Mouse (Mus musculus) cortical plate, adult 2 months (tissue): ENCODE results near the gene Tsga10ip. TPM values are rescaled to one million over a fixed set of nuclear protein-coding genes. Genes with fewer than 3 reads are reported as not detected.

Experiments
- H3K27ac ChIP-seq: fragments of 200-500 bp; 2 replicates; pipeline ENCODE4 v1.5.1; 2012; ENCODE audit warnings: low read length, control low read depth, inconsistent platforms; ENCODE audit not compliant: insufficient read depth
- H3K4me1 ChIP-seq: fragments of 200-500 bp; 2 replicates; pipeline ENCODE4 v1.6.1; 2011; ENCODE audit warnings: low read length; ENCODE audit not compliant: control insufficient read depth, insufficient read depth
- H3K4me3 ChIP-seq: fragments of 200-500 bp; 2 replicates; pipeline ENCODE4 v1.5.1; 2011; ENCODE audit warnings: mild to moderate bottlenecking, low read length, control low read depth; ENCODE audit not compliant: insufficient read depth
- CTCF ChIP-seq: fragments of 200-500 bp; IDR thresholded peaks from 2 replicates; pipeline ENCODE4 v1.5.1; 2011; ENCODE audit warnings: mild to moderate bottlenecking, control low read depth, low read length; ENCODE audit not compliant: insufficient read depth; ENCODE audit errors: extremely low read depth
- POLR2A ChIP-seq: fragments of 200-500 bp; IDR thresholded peaks from 2 replicates; pipeline ENCODE4 v1.6.1; 2011; ENCODE audit warnings: mild to moderate bottlenecking, low read length, control low read depth; ENCODE audit not compliant: insufficient read depth; ENCODE audit errors: extremely low read depth
- polyA plus RNA-seq: library from polyadenylated mRNA; depleted of rRNA; stranded (reverse); fragments of >200 nt; gene quantifications from 2 replicates; pipeline ENCODE4 v1.2.3, GENCODE M21; 2012

The Tsga10ip gene
- polyA plus RNA-seq, 1 experiment: not detected

DNA sequence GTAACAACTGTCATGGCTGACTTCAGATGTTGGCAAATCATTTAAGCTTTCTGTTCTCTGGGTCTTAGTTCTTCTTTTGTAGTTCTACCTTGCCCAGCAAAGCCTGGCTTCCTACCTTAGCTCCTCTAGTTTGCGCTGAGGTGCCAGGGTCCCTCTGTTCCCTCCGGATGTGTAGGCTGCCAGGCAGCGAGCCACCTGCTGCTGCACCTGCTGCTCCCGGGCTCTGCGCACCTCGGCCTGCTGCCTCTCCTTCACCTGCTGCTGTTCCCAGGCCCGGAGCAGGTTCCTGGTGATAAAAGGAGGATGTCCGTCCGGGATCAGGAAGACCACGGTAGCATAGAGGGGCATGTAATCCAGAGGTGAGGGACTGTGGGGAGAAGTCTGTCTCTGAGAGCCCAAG is 8.2 kb downstream of the Tsga10ip start:
- no peak for TF ChIP-seq CTCF
- TF ChIP-seq POLR2A: no peak
- H3K4me3 ChIP-seq: no peak overlapping the region
- peaks cover 2% of the 10 kb centered on the region for H3K4me1 ChIP-seq
- no peak overlapping the region for H3K27ac ChIP-seq

DNA sequence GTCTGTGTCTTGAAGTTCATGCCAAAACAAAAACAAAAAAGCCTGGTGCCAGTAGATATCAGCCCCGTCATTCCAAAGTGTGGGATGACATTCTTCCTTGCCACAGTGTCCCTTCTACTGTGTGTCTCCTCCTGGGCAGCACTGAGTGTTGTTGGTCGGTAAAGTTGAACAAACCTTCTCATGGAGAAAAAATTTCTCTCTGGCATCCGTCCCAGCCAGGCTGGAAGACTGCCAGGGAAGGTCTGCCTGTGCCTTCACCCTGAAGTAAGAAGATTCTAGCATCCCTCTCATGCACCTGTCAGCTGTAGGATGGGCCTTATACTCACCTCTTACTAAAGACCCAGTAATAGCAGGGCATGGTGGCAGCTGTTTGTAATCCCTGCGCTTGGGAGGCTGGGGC is 9.4 kb downstream of the Tsga10ip start:
- no peak overlapping the region for H3K4me3 ChIP-seq
- TF ChIP-seq POLR2A (no peak), CTCF (no peak)
- H3K4me1 ChIP-seq: peaks cover 2% of the 10 kb centered on the region
- no peak overlapping the region for H3K27ac ChIP-seq

DNA sequence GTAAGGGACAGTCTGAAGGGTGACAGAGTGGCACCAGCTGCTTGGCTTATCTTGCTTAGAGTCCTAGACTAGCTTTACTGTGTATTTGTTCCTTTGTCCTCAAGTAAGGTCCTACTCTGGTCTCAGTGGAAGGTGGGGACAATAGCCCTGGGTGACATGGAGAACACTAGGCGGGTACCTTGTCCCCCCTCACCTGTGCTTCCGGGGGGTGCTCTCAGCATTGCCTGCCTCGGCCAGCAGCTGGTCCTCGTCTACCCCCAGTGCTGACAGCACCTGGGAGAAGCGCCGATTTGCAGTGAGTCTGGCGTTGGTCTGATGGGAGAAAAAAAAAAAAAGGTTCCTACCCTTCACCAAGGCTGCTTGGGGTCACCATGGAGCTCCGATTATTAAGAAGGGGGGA is 11.9 kb downstream of the Tsga10ip start:
- no peak overlapping the region for H3K4me3 ChIP-seq
- TF ChIP-seq POLR2A (no peak), CTCF (no peak)
- H3K4me1 ChIP-seq: peaks cover 3% of the 10 kb centered on the region
- no peak overlapping the region for H3K27ac ChIP-seq

DNA sequence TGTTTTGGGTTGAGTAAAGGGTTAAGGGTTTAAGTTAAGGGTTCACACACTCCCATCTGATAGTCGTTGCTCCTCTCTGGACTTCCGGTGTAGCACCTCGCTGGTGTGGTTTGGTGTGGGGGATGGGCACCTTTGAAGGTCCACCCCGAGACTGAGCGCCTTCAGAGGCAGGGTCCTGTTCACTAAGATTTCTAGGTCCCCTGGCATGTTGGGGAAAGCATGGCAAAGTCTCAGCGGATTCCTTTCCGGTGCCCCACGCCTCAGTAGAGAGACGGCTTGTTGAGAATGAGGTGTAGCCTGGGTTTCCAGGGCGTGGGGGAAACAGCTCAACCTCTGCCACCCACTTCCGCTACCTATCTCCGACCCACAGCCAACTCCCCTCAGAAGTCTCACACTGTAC is 12.7 kb downstream of the Tsga10ip start:
- Histone ChIP-seq H3K27ac (no peak overlapping the region), H3K4me3 (peak overlapping the region; percentile 98), H3K4me1 (peaks cover 3% of the 10 kb centered on the region)
- no peak for TF ChIP-seq CTCF
- no peak for TF ChIP-seq POLR2A

DNA sequence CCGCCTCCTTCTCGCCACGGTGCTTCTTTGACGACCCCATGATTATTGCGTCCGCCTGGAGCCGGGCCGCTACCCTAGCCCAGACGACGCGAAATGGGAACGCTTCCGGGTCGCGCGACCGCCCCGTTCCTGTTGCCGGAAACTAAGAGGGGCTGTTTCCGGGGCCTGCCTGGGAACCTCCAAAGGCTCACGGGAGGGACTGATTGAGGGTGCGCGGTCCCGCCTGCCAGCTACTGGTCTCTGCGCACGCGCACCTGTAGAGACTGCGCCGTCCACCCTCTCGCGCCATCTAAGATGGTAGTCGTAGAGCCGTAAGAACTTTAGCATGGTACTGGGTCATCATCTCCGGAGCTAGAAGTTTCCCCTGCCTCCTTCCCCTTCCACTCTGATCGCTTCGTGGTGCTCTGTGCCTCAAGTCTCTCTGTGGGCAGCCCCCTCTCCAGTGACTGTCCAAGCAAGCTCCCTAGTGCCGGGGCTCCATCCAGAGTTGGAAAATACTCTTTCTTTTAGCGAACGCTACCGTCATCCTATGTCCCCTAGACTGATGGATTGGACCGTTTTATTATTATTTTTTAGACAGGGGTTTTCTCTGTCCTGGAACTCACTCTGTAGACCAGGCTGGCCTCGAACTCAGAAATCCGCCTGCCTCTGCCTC is 13.6 kb downstream of the Tsga10ip start, which contains the start of gene Sart1:
Sart1 (minus strand) TSS at position 116 of the 655 bp plus-strand sequence.
- no peak for TF ChIP-seq CTCF
- TF ChIP-seq POLR2A: peak; percentile 92
- Histone ChIP-seq H3K4me3 (peak within 1 kb of the TSS; percentile 98), H3K4me1 (peaks cover 3% of the 10 kb centered on the region), H3K27ac (peak within 1 kb of the TSS; percentile 89)

DNA sequence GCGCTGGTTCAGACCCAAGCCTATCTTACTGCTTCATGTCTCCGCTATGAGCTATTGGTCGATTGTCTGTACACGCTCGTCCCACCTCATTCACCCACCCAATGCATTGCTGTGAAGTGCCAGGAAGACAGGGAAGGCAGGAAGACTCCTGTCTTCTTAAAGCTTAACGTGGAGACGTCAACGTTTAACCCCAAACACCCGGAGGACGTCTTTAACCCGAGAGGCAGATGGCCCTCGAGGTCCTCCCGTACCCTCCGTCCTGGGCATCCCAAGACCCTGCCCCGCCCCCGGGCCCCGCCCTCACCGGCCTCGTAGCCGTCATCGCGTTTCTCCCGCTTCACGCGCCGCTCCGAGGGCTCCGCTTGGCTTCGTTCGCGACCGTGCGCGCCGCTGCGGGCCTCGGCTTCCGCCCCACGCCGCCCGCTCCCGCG is 14.3 kb downstream of the Tsga10ip start:
- peaks cover 3% of the 10 kb centered on the region for H3K4me1 ChIP-seq
- no peak for TF ChIP-seq CTCF
- no peak for TF ChIP-seq POLR2A
- peak overlapping the region; percentile 82 for H3K27ac ChIP-seq
- H3K4me3 ChIP-seq: peak overlapping the region; percentile 98

DNA sequence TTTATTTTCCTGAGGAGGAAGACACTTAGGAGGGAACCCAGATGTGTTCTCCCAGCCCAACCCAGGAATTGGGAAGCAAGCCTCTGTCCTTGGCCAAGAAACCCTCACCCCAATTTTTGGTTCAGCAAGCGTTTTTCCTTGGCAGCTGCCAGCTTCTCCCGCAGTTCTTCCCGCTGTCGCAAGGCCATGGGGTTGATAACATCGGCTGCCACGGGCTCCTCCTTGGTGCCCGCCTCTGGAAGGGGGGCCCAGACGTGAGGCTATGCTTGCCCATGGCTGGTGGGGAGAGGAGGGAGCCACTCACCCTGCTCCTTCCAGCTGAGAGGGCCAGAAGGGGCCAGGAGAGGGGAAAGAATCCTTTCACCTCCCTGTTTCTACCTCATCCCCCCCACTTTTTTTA is 17.6 kb downstream of the Tsga10ip start:
- no peak overlapping the region for H3K27ac ChIP-seq
- H3K4me1 ChIP-seq: peaks cover 3% of the 10 kb centered on the region
- TF ChIP-seq POLR2A (no peak), CTCF (no peak)
- H3K4me3 ChIP-seq: no peak overlapping the region

DNA sequence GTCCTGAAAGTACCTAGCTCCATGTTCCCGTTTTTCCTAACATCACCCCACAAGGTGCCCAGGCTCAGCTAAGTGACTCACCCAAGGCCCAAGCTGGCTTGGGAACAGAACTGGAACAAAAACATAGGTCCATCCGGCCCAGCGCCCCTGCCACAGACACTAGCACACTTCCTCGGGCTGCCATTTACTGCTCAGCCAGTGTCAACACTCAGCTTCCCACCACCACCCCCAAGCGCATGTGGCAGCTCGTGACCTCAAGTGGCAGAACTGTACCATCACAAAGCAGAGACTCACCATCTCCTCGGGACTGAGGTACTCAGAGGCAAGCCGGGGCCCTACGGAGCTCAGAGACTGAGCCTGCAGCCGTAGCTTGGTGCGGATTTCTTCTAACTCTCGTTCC is 19.0 kb downstream of the Tsga10ip start:
- Histone ChIP-seq H3K27ac (no peak overlapping the region), H3K4me1 (peaks cover 1% of the 10 kb centered on the region; the same call in 1 of the 2 replicates), H3K4me3 (no peak overlapping the region)
- TF ChIP-seq CTCF (no peak), POLR2A (no peak)

DNA sequence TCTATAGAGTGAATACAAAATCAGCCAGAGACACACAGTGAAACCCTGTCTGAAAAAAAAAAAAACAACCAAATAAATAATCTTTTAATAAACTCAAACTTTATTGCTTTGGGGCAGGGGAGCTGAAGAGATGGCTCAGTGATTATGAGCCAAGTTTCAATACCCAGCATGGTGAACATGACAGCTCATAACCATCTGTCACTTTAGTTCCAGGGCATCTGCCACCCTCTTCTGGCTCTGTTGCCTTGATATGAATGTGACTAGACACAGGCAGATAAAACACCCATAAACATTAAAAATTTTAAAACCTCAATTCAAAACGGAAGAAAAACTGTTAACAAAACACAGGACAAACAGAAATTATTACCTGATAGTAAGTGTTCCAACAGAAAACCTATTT is 24.9 kb downstream of the Tsga10ip start:
- no peak for TF ChIP-seq POLR2A
- TF ChIP-seq CTCF: no peak
- H3K27ac ChIP-seq: no peak overlapping the region
- H3K4me3 ChIP-seq: no peak overlapping the region
- no peaks in the 10 kb centered on the region for H3K4me1 ChIP-seq

DNA sequence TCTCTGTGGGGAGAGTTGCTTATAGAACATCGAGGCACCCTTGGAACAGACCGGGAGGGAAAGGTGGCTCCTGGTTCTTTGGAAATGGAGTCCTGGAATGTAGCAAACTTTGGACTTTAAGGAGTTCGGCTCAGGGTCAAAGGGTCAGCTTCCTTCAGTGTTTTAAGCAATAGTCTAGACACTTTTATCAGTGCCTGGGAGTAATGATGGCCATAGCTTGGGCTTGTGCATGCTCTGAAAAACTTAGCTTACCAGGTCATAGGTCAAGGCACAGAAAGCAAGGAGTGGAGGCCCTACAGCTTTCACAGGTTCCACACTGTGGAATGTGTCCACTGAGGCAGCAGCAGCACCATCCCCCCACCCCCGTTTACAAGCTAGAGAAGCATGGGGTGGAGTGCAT is 27.6 kb downstream of the Tsga10ip start:
- H3K4me3 ChIP-seq: no peak overlapping the region
- TF ChIP-seq CTCF: no peak
- no peak for TF ChIP-seq POLR2A
- no peak overlapping the region for H3K27ac ChIP-seq
- H3K4me1 ChIP-seq: no peaks in the 10 kb centered on the region

DNA sequence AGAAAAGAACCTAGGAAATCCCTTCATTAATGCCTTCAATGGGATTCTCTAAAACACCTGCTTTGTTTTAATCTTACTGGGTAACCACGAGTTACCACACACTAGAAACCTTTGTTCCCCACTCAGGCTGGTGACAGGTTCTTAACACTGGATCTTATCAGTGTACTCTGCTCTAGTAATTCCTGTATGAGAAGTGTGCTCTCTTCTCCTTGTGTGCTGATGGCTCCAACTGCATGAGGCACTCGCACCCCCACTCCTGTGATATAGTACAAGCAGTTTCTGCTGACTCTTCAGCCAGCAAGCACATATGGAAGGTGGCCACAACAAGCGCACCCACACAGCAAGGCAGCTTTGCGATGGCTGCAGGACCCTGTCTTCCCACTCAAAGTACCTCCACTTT is 28.1 kb downstream of the Tsga10ip start:
- H3K27ac ChIP-seq: no peak overlapping the region
- no peaks in the 10 kb centered on the region for H3K4me1 ChIP-seq
- TF ChIP-seq CTCF (no peak), POLR2A (no peak)
- H3K4me3 ChIP-seq: no peak overlapping the region
